Mouse (Mus musculus): Measurements from ENCODE around the gene C730034F03Rik.

GRCm38 (mm10) chr15:89399716-89400115 lies 29.7 kb upstream of the C730034F03Rik start:
- TF ChIP-seq POLR2A (IDR thresholded peaks at IDR 0.05; ENCODE audit: insufficient read depth, low read depth, low read length): no peak
- TF ChIP-seq CTCF (IDR thresholded peaks at IDR 0.05): no peak
- no peak for TF ChIP-seq EP300 (IDR thresholded peaks at IDR 0.05; ENCODE audit: insufficient read depth, low read depth, low read length)

Measured in heart, adult 2 months (tissue).